8 mouse cellular contexts compared by ENCODE assay signal in genomic region chr2:84775241-84775640, GRCm38 (mm10). TPM values are rescaled to one million over a fixed set of nuclear protein-coding genes. Genes with fewer than 3 reads are reported as not detected.
DNase-seq lines count a peak whose midpoint lies in the region; ATAC-seq and TF ChIP-seq lines count a peak whose summit lies in the region.

Gene Serping1 (minus strand): TSS chr2:84775444.

- intact Hi-C loops in gastrocnemius, adult 2 months (cut with DNase I): no loop called here
- intact Hi-C loops in left cerebral cortex, postnatal 14 days (cut with DNase I): no loop called here
- intact Hi-C loops in left cerebral cortex, postnatal 36 days (cut with DNase I): no loop called here

- peaks cover 4% of the 10 kb centered on the region; the same call in 1 of the 2 replicates for H3K4me1 ChIP-seq in cerebellum, adult 2 months (ENCODE audit: control insufficient read depth, insufficient read depth, low read length)
- H3K4me1 ChIP-seq in hindbrain, embryonic 15.5 days (replicated peaks): peaks cover 14% of the 10 kb centered on the region
- peaks cover 23% of the 10 kb centered on the region for H3K4me1 ChIP-seq in midbrain, embryonic 12.5 days

- no peak for TF ChIP-seq CTCF in cerebellum, adult 2 months (IDR thresholded peaks at IDR 0.05; ENCODE audit: borderline replicate concordance, insufficient read depth, low read depth, low read length)
- no peak for TF ChIP-seq CTCF in gastrocnemius, adult 2 months (IDR thresholded peaks at IDR 0.05)

- 65% methylated on average over 9 of the region's 9 CpGs for WGBS in cerebellum, adult 2 months
- WGBS in hindbrain, embryonic 15.5 days: 50% methylated on average over 9 of the region's 9 CpGs
- 68% methylated on average over 9 of the region's 9 CpGs for WGBS in midbrain, embryonic 12.5 days

- no peak for TF ChIP-seq POLR2A in cerebellum, adult 2 months (IDR thresholded peaks at IDR 0.05; ENCODE audit: borderline replicate concordance, insufficient read depth, low read length)

- no peaks in the 10 kb centered on the region for H3K9me3 ChIP-seq in hindbrain, embryonic 15.5 days
- H3K9me3 ChIP-seq in midbrain, embryonic 12.5 days: no peaks in the 10 kb centered on the region

- no peaks in the 10 kb centered on the region for H3K36me3 ChIP-seq in hindbrain, embryonic 15.5 days
- peaks cover 3% of the 10 kb centered on the region; the same call in 1 of the 2 replicates for H3K36me3 ChIP-seq in midbrain, embryonic 12.5 days

- peak within 1 kb of the TSS; percentile 25 for H3K9ac ChIP-seq in hindbrain, embryonic 15.5 days
- H3K9ac ChIP-seq in midbrain, embryonic 12.5 days (replicated peaks): peak within 1 kb of the TSS; percentile 57

- peak; percentile 31; the same call in 1 of the 2 replicates for ATAC-seq in hindbrain, embryonic 15.5 days (ENCODE audit: low FRiP score, low read depth)
- peak; percentile 42 for ATAC-seq in midbrain, embryonic 12.5 days (ENCODE audit: low FRiP score, low read depth)

- H3K27me3 ChIP-seq in cerebellum, adult 2 months (ENCODE audit: control insufficient read depth, insufficient read depth, low read length): no peaks in the 10 kb centered on the region
- H3K27me3 ChIP-seq in hindbrain, embryonic 15.5 days: no peaks in the 10 kb centered on the region
- no peaks in the 10 kb centered on the region for H3K27me3 ChIP-seq in midbrain, embryonic 12.5 days

- H3K4me2 ChIP-seq in hindbrain, embryonic 15.5 days: peak within 1 kb of the TSS; percentile 58
- H3K4me2 ChIP-seq in midbrain, embryonic 12.5 days (replicated peaks): peak within 1 kb of the TSS; percentile 55

- peak within 1 kb of the TSS; percentile 14 for H3K4me3 ChIP-seq in cerebellum, adult 2 months (replicated peaks; ENCODE audit: insufficient read depth, low read depth, low read length)
- peak within 1 kb of the TSS; percentile 69 for H3K4me3 ChIP-seq in gastrocnemius, adult 2 months
- H3K4me3 ChIP-seq in hindbrain, embryonic 15.5 days: peak within 1 kb of the TSS; percentile 33
- peak within 1 kb of the TSS; percentile 36 for H3K4me3 ChIP-seq in midbrain, embryonic 12.5 days

- H3K27ac ChIP-seq in cerebellum, adult 2 months (ENCODE audit: insufficient read depth, low read length): peak within 1 kb of the TSS; percentile 31
- peak within 1 kb of the TSS; percentile 89 for H3K27ac ChIP-seq in gastrocnemius, adult 2 months
- peak within 1 kb of the TSS; percentile 20; the same call in 1 of the 2 replicates for H3K27ac ChIP-seq in hindbrain, embryonic 15.5 days (replicated peaks)
- peak within 1 kb of the TSS; percentile 84 for H3K27ac ChIP-seq in midbrain, embryonic 12.5 days (replicated peaks)

- DNase-seq in cerebellum, adult 2 months: no peak
- DNase-seq in cerebellum, adult 8-10 months: no peak
- DNase-seq in adrenal gland, postnatal 14 days: no peak
- DNase-seq in gastrocnemius, adult 2 months: peak; percentile 25
- DNase-seq in left cerebral cortex, postnatal 14 days (ENCODE audit: low spot score in 2 of 2): no peak
- no peak for DNase-seq in left cerebral cortex, postnatal 36 days (ENCODE audit: low spot score in 2 of 2)

RNA-seq across cellular contexts. Expression of gene Serping1, which starts in this region (rescaled TPM):
- polyA plus RNA-seq in cerebellum, adult 2 months (2012; rRNA removed): 19.6 and 22.6 TPM in 2 replicates
- total RNA-seq in adrenal gland, postnatal 14 days (2021): 73.1 and 93.2 TPM in 2 replicates
- 10 to 100 TPM; 52.3 to 82.6 TPM for total RNA-seq in gastrocnemius, adult 2 months (2021)
- polyA plus RNA-seq in hindbrain, embryonic 15.5 days (2015; fragmentation: Nextera tagmentation; extraction: Ambion mirVana): 39.5 and 47.3 TPM in 2 replicates
- 38.8 and 46.2 TPM in 2 replicates for polyA plus RNA-seq in midbrain, embryonic 12.5 days (2016; fragmentation: Nextera tagmentation; extraction: Ambion mirVana)
- total RNA-seq in left cerebral cortex, postnatal 14 days (2021): 1 to 10 TPM; 5.9 to 6.8 TPM
- total RNA-seq in left cerebral cortex, postnatal 36 days (2021): 1 to 10 TPM; 5.3 to 7.7 TPM

Comparison
In these comparisons a context has a peak if more than half of its experiments do, and no peak if none do; other contexts are left out.
1. H3K27ac ChIP-seq: peak in every context shown above with its lines; median percentile 89 in gastrocnemius, adult 2 months; 84 in midbrain, embryonic 12.5 days; 31 in cerebellum, adult 2 months; 20 in hindbrain, embryonic 15.5 days.
2. H3K4me3 ChIP-seq: peak in every context shown above with its lines; median percentile 69 in gastrocnemius, adult 2 months; 36 in midbrain, embryonic 12.5 days; 33 in hindbrain, embryonic 15.5 days; 14 in cerebellum, adult 2 months.